Mouse (Mus musculus) olfactory bulb, adult 2 months (tissue): ENCODE results near the gene Dusp1.
A peak's percentile ranks its signal among the peaks of the same experiment; 100 is the strongest.

Experiments used
- CTCF ChIP-seq: fragments of 200-500 bp; IDR thresholded peaks from 2 replicates; pipeline ENCODE4 v1.5.1; 2012; ENCODE audit warnings: low read depth, mild to moderate bottlenecking, low read length, moderate library complexity; ENCODE audit not compliant: insufficient read depth
- POLR2A ChIP-seq: fragments of 200-500 bp; IDR thresholded peaks from 2 replicates; pipeline ENCODE4 v1.6.1; 2012; ENCODE audit warnings: mild to moderate bottlenecking, low read depth, low read length, moderate library complexity; ENCODE audit not compliant: insufficient read depth

DNA sequence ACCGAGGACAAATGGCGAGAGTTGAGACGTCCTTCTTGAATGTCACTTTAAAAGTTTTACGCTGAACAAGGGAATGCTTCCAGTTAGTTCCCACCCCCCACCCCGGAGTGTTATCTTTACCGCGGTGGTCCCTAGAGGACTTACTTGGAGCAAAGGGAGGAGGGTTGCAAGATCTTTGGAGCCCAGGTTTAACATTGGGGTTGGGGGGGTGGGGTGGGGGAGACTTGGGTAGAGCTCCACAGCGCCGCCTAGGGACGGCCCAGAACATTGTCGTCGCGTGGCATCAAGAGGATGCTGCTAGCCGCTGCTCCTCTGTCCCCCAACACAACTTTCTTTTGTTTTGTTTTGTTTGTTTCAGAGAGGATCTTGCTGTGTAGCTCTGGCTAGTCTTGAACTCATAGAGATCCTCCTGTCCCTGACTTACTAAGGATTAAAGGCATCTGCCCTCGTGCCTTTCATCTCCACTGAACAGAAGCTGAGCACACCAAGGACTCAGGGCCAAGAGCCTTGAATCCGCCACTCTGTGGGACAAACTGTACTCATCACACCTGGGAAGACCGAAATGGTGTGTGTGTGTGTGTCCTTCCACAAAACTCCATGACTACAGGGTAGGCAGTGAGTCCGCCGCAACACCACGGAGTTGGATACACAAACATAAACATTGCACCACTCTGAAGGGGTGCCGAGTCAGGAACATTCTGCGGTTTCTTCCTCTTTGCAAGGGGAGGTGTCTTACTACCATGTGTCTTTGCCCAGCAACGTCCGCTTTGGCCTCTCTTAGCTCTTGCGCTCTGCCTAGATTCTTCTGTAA lies 52.8 kb downstream of the Dusp1 start:
- TF ChIP-seq CTCF (peak; percentile 27; the same call in 1 of the 2 replicates), POLR2A (no peak; the same call in 1 of the 2 replicates)
